Mouse (Mus musculus): ENCODE measurements around the gene Irf2.

DNA sequence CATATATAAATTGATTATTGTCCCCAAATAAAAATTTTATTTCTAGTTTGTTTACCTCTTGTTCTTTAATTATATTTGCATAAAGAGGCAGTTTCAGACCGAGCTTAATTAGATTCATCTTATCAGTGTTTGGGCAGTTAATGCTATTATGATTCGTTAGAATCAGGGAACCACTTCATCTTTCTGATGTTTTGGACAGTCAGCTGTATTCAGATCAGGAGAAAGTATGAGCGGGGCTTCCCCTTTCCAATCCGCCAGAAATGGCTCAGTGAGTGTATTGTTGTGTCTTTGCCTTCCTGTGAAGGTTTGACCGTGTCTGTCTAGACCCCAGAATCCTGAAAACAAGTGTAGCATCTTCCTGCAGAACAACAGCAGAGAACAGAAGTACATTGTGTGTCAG, 97.4 kb downstream of the Irf2 start:
- TF ChIP-seq CTCF (IDR thresholded peaks at IDR 0.05; ENCODE audit: low read depth) (no peak), EP300 (IDR thresholded peaks at IDR 0.05; ENCODE audit: low read depth) (no peak)

Data from liver, postnatal 0 days (tissue).